In the genomic region with DNA sequence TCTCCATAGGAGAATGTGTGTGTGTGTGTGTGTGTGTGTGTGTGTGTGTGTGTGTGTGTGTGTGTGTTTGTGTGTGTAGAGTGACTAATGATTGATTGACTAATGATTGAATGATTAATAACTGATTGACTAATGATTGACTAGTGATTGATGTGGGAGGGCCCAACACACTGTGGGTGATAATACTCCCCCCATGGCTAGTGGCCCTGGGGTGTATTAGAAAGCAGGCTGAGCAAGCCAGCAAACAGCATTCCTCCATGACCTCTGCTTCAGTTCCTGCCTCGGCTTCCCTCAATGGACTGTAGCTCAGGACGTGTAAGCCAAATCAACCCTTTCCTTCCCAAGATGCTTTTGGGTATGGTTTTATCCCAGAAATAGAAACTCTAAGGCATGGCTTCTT, we compare ENCODE assay signal across 16 mouse cellular contexts.
"Had no signal": no experiment of that assay in that cellular context is flagged by ENCODE, and none has a peak within 500 bp of the region (broad histone marks: within the 10 kb centered on the region; RNA-seq: fewer than 3 reads in every experiment).

No protein-coding gene starts in this region.

- H3K27ac ChIP-seq: neural tube, embryonic 13.5 days; neural tube, embryonic 15.5 days; stomach, embryonic 15.5 days; stomach, postnatal 0 days had no signal

- H3K36me3 ChIP-seq: neural tube, embryonic 13.5 days; neural tube, embryonic 15.5 days; stomach, embryonic 15.5 days had no signal

- H3K27me3 ChIP-seq: neural tube, embryonic 13.5 days; neural tube, embryonic 15.5 days; stomach, embryonic 15.5 days had no signal

- DNase-seq: retina, postnatal 1 day; right cerebral cortex, adult 18-20 months; right cerebral cortex, postnatal 14 days; right cerebral cortex, postnatal 25 days; right cerebral cortex, postnatal 4 days; spleen, adult 18-20 months; thymus, adult 18-20 months; thymus, adult 2 months; thymus, postnatal 14 days; thymus, postnatal 25 days; thymus, postnatal 36 days; thymus, postnatal 4 days had no signal

- H3K4me1 ChIP-seq: neural tube, embryonic 13.5 days; neural tube, embryonic 15.5 days; stomach, embryonic 15.5 days had no signal

- H3K9ac ChIP-seq: neural tube, embryonic 13.5 days; neural tube, embryonic 15.5 days; stomach, embryonic 15.5 days had no signal

- H3K4me3 ChIP-seq: neural tube, embryonic 13.5 days; neural tube, embryonic 15.5 days; stomach, embryonic 15.5 days had no signal
